Mouse (Mus musculus): ENCODE measurements around the gene Sgce. TPM values are rescaled to one million over a fixed set of nuclear protein-coding genes. Genes with fewer than 3 reads are reported as not detected.

Sgce gene
- total RNA-seq, 2 experiments from 2014 or later = 3.4 TPM; not detected in 1

GRCm38 (mm10) chr6:4728305-4728704 is 18.7 kb downstream of the Sgce start:
- ATAC-seq (replicated peaks; ENCODE audit: low FRiP score, poor library complexity, severe bottlenecking) = no peak

- ATAC-seq (replicated peaks; ENCODE audit: low FRiP score, poor library complexity, severe bottlenecking) = no peak
Observed at GRCm38 (mm10) chr6:4723998-4724757, 22.8 kb downstream of the Sgce start.

- ATAC-seq (replicated peaks; ENCODE audit: low FRiP score, poor library complexity, severe bottlenecking) = no peak
Observed at GRCm38 (mm10) chr6:4722739-4723138, 24.3 kb downstream of the Sgce start.

GRCm38 (mm10) chr6:4722142-4722541 is 24.9 kb downstream of the Sgce start:
- ATAC-seq (replicated peaks; ENCODE audit: low FRiP score, poor library complexity, severe bottlenecking) = no peak

- no peak for ATAC-seq (replicated peaks; ENCODE audit: low FRiP score, poor library complexity, severe bottlenecking)
Observed at GRCm38 (mm10) chr6:4717344-4717743, 29.7 kb downstream of the Sgce start.

- no peak for ATAC-seq (replicated peaks; ENCODE audit: low FRiP score, poor library complexity, severe bottlenecking)
Observed at GRCm38 (mm10) chr6:4716171-4716570, 30.8 kb downstream of the Sgce start.

GRCm38 (mm10) chr6:4708971-4709370 is 38.0 kb downstream of the Sgce start:
- no peak for ATAC-seq (replicated peaks; ENCODE audit: low FRiP score, poor library complexity, severe bottlenecking)

GRCm38 (mm10) chr6:4706415-4706814 is 40.6 kb downstream of the Sgce start:
- ATAC-seq (replicated peaks; ENCODE audit: low FRiP score, poor library complexity, severe bottlenecking) = no peak

- no peak for ATAC-seq (replicated peaks; ENCODE audit: low FRiP score, poor library complexity, severe bottlenecking)
Observed at GRCm38 (mm10) chr6:4703908-4704307, 43.1 kb downstream of the Sgce start.

- no peak for ATAC-seq (replicated peaks; ENCODE audit: low FRiP score, poor library complexity, severe bottlenecking)
Observed at GRCm38 (mm10) chr6:4701641-4702040, 45.4 kb downstream of the Sgce start.

GRCm38 (mm10) chr6:4695778-4696177 is 51.2 kb downstream of the Sgce start:
- ATAC-seq (replicated peaks; ENCODE audit: low FRiP score, poor library complexity, severe bottlenecking) = no peak

- no peak for ATAC-seq (replicated peaks; ENCODE audit: low FRiP score, poor library complexity, severe bottlenecking)
Observed at GRCm38 (mm10) chr6:4694672-4695231, 52.3 kb downstream of the Sgce start.

GRCm38 (mm10) chr6:4693544-4693943 is 53.5 kb downstream of the Sgce start:
- ATAC-seq (replicated peaks; ENCODE audit: low FRiP score, poor library complexity, severe bottlenecking) = no peak

- ATAC-seq (replicated peaks; ENCODE audit: low FRiP score, poor library complexity, severe bottlenecking) = no peak
Observed at GRCm38 (mm10) chr6:4690438-4690837, 56.6 kb downstream of the Sgce start.

- no peak for ATAC-seq (replicated peaks; ENCODE audit: low FRiP score, poor library complexity, severe bottlenecking)
Observed at GRCm38 (mm10) chr6:4684706-4685340, 62.2 kb downstream of the Sgce start.

- no peak for ATAC-seq (replicated peaks; ENCODE audit: low FRiP score, poor library complexity, severe bottlenecking)
Observed at GRCm38 (mm10) chr6:4680576-4680975, 66.4 kb downstream of the Sgce start.

- no peak for ATAC-seq (replicated peaks; ENCODE audit: low FRiP score, poor library complexity, severe bottlenecking)
Observed at GRCm38 (mm10) chr6:4679981-4680380, 67.0 kb downstream of the Sgce start.

- no peak for ATAC-seq (replicated peaks; ENCODE audit: low FRiP score, poor library complexity, severe bottlenecking)
Observed at GRCm38 (mm10) chr6:4677356-4677761, 69.6 kb downstream of the Sgce start.

GRCm38 (mm10) chr6:4665154-4665553 is 81.9 kb downstream of the Sgce start:
- no peak for ATAC-seq (replicated peaks; ENCODE audit: low FRiP score, poor library complexity, severe bottlenecking)

- no peak for ATAC-seq (replicated peaks; ENCODE audit: low FRiP score, poor library complexity, severe bottlenecking)
Observed at GRCm38 (mm10) chr6:4664313-4664712, 82.7 kb downstream of the Sgce start.

GRCm38 (mm10) chr6:4663516-4663915 is 83.5 kb downstream of the Sgce start:
- ATAC-seq (replicated peaks; ENCODE audit: low FRiP score, poor library complexity, severe bottlenecking) = no peak

Data from erythroid progenitor cell, adult 5-6 weeks (primary cell).